Mouse (Mus musculus) liver, embryonic 14.5 days (tissue): Measurements from ENCODE around the gene Pmepa1.

Source experiments
- CTCF ChIP-seq: IDR thresholded peaks from 2 replicates; pipeline ENCODE4 v1.5.1; 2016; ENCODE audit warnings: antibody characterized with exemption, low read depth, control low read depth
- EP300 ChIP-seq: IDR thresholded peaks from 2 replicates; pipeline ENCODE4 v1.6.1; 2016; ENCODE audit warnings: antibody characterized with exemption, low read depth

- TF ChIP-seq EP300 (no peak), CTCF (no peak)
These were observed 97.3 kb downstream of the Pmepa1 start for GRCm38 (mm10) chr2:173179046-173179445.
